Mouse (Mus musculus) limb, embryonic 11.5 days (tissue): Measurements from ENCODE around the gene Ccdc97. TPM values are rescaled to one million over a fixed set of nuclear protein-coding genes. Genes with fewer than 3 reads are reported as not detected.

Source experiments
- ATAC-seq: fragments of 200-750 bp; cut with Nextera tagmentation; 2 replicates; pipeline ENCODE4 v1.8.0; 2017; ENCODE audit warnings: low read depth; ENCODE audit not compliant: insufficient number of reproducible peaks, low FRiP score, low TSS enrichment
- DNase-seq: peaks from one replicate; pipeline ENCODE4 v3.0.0-alpha.2; 2015; ENCODE audit warnings: low spot score
- H3K27ac ChIP-seq: fragments of 300-500 bp; sonication (generic); replicated peaks from 2 replicates; pipeline ENCODE4 v1.5.1; 2014; ENCODE audit warnings: low read depth, mild to moderate bottlenecking, low read length
- H3K27me3 ChIP-seq: fragments of 300-500 bp; sonication (generic); 2 replicates; pipeline ENCODE4 v1.6.1; 2014; ENCODE audit warnings: mild to moderate bottlenecking, low read length, mixed read lengths; ENCODE audit not compliant: control insufficient read depth, insufficient read depth
- H3K36me3 ChIP-seq: fragments of 300-500 bp; sonication (generic); 2 replicates; pipeline ENCODE4 v1.6.1; 2014; ENCODE audit warnings: mild to moderate bottlenecking, low read length, moderate library complexity, mixed read lengths; ENCODE audit not compliant: control insufficient read depth, insufficient read depth
- H3K4me1 ChIP-seq: fragments of 300-500 bp; sonication (generic); 2 replicates; pipeline ENCODE4 v1.6.1; 2014; ENCODE audit warnings: low read length, mixed read lengths; ENCODE audit not compliant: control insufficient read depth, insufficient read depth
- H3K4me2 ChIP-seq: fragments of 300-500 bp; sonication (generic); 2 replicates; pipeline ENCODE4 v1.6.1; 2014; ENCODE audit warnings: low read depth, mild to moderate bottlenecking, moderate library complexity; ENCODE audit not compliant: severe bottlenecking
- H3K4me3 ChIP-seq: fragments of 300-500 bp; sonication (generic); 2 replicates; pipeline ENCODE4 v1.5.1; 2014; ENCODE audit warnings: low read depth, low read length
- H3K9ac ChIP-seq: fragments of 300-500 bp; sonication (generic); 2 replicates; pipeline ENCODE4 v1.6.1; 2014; ENCODE audit warnings: mild to moderate bottlenecking, low read length
- H3K9me3 ChIP-seq: fragments of 300-500 bp; sonication (generic); 2 replicates; pipeline ENCODE4 v1.6.1; 2016; ENCODE audit warnings: low read length; ENCODE audit not compliant: control insufficient read depth
- WGBS: fragments of 180-500 bp; shearing (Covaris S2); extraction: QIAGEN DNeasy Blood & Tissue Kit; methylation state at CpG from one replicate; pipeline ENCODE4 v1.1.7; 2014; 5-methylcytosine and 5-hydroxymethylcytosine counted together
- polyA plus RNA-seq: library from polyadenylated mRNA; unstranded; fragments of >200 nt; fragmentation: Nextera tagmentation; extraction: Ambion mirVana; gene quantifications from 2 replicates; pipeline ENCODE4 v1.2.1, GENCODE M21; 2014

Ccdc97 gene
- polyA plus RNA-seq, 1 experiment from 2014 or later: 33.1 TPM

GRCm38 (mm10) chr7:25666381-25666780 is 52.5 kb downstream of the Ccdc97 start:
- Histone ChIP-seq H3K9me3 (no peaks in the 10 kb centered on the region), H3K36me3 (peaks cover 5% of the 10 kb centered on the region; the same call in 1 of the 2 replicates), H3K9ac (no peak overlapping the region), H3K4me2 (no peak overlapping the region), H3K27ac (no peak overlapping the region), H3K4me3 (no peak overlapping the region), H3K4me1 (no peaks in the 10 kb centered on the region), H3K27me3 (no peaks in the 10 kb centered on the region)
- WGBS: 94% methylated on average over 8 of the region's 8 CpGs
- DNase-seq (no peak), ATAC-seq (no peak)

Other genes with a start within 250 kb of the Ccdc97 start
- gene Ceacam1, start 241.5 kb downstream of the Ccdc97 start, polyA plus RNA-seq: 0.85 and 1.4 TPM in 2 replicates
- 0.11 TPM in 1 of 2 replicates, not detected in the other for gene Ceacam2, start 179.2 kb downstream of the Ccdc97 start, polyA plus RNA-seq
- gene Erich4, start 103.2 kb downstream of the Ccdc97 start, polyA plus RNA-seq: not detected in 2 replicates
- gene Dmac2, start 99.7 kb downstream of the Ccdc97 start, polyA plus RNA-seq: 35.8 and 36.9 TPM in 2 replicates
- gene B3gnt8, start 92.4 kb downstream of the Ccdc97 start, polyA plus RNA-seq: 0.87 and 1.2 TPM in 2 replicates
- 49.3 and 54.7 TPM in 2 replicates for gene Bckdha, start 60.1 kb downstream of the Ccdc97 start, polyA plus RNA-seq
- 70.0 and 73.8 TPM in 2 replicates for gene Exosc5, start 59.9 kb downstream of the Ccdc97 start, polyA plus RNA-seq
- gene Tmem91, start 43.9 kb downstream of the Ccdc97 start, polyA plus RNA-seq: 1.7 and 2.2 TPM in 2 replicates
- gene B9d2, start 38.3 kb downstream of the Ccdc97 start, polyA plus RNA-seq: 30.7 and 31.7 TPM in 2 replicates
- 1.6 and 1.9 TPM in 2 replicates for gene Tgfb1, start 32.1 kb downstream of the Ccdc97 start, polyA plus RNA-seq
- 82.9 and 87.8 TPM in 2 replicates for gene Hnrnpul1, start 35.7 kb upstream of the Ccdc97 start, polyA plus RNA-seq
- 32.1 and 32.5 TPM in 2 replicates for gene Axl, start 69.6 kb upstream of the Ccdc97 start, polyA plus RNA-seq
- gene Cyp2s1, start 97.8 kb upstream of the Ccdc97 start, polyA plus RNA-seq: 1.6 and 1.9 TPM in 2 replicates
- gene Cyp2b10, start 178.5 kb upstream of the Ccdc97 start, polyA plus RNA-seq: not detected in 2 replicates